Mouse (Mus musculus) megakaryocyte-erythroid progenitor cell, adult 5 weeks (primary cell): Measurements from ENCODE around the gene Sytl5. TPM values are rescaled to one million over a fixed set of nuclear protein-coding genes. Genes with fewer than 3 reads are reported as not detected.

ENCODE experiments used
- polyA plus RNA-seq: library from polyadenylated mRNA; stranded (reverse); fragments of >175 nt; gene quantifications from 2 replicates; pipeline ENCODE4 v1.2.3, GENCODE M21; 2012

Sytl5 gene
- not detected in 2 replicates for polyA plus RNA-seq

GRCm38 (mm10) chrX:9885322-9885721 is at the start of gene Sytl5:
TSS of gene Sytl5 (plus strand) at chrX:9885622.

GRCm38 (mm10) chrX:9846628-9847027 is 38.8 kb upstream of the Sytl5 start, which contains the start of gene Hypm:
TSS of gene Hypm (plus strand) at chrX:9846928.

GRCm38 (mm10) chrX:9849403-9849802 is 36.0 kb upstream of the Sytl5 start, which contains the start of gene H2al3:
TSS of gene H2al3 (plus strand) at chrX:9849703.

Other genes starting within 250 kb of the Sytl5 start
- 2.2 and 2.3 TPM in 2 replicates for gene Dynlt3, start 222.6 kb upstream of the Sytl5 start, polyA plus RNA-seq
- not detected in 2 replicates for gene Hypm, start 38.7 kb upstream of the Sytl5 start, polyA plus RNA-seq
- gene H2al3, start 35.9 kb upstream of the Sytl5 start, polyA plus RNA-seq = not detected in 2 replicates
- gene Srpx, start 232.1 kb downstream of the Sytl5 start, polyA plus RNA-seq = not detected in 2 replicates